Mouse (Mus musculus) midbrain, embryonic 10.5 days (tissue): ENCODE measurements around the gene Serpina3n. TPM values are rescaled to one million over a fixed set of nuclear protein-coding genes. Genes with fewer than 3 reads are reported as not detected.
"Not testable (repeated sequence)": the region's sequence is repeated elsewhere in the genome, so short reads cannot be mapped to it uniquely, and the experiment has no call there.

Source experiments
- DNase-seq: peaks from one replicate; pipeline ENCODE4 v3.0.0-alpha.2; 2017; ENCODE audit warnings: low spot score
- H3K27ac ChIP-seq: fragments of 300-500 bp; sonication (generic); replicated peaks from 2 replicates; pipeline ENCODE4 v1.5.1; 2016; ENCODE audit warnings: mild to moderate bottlenecking
- H3K27me3 ChIP-seq: fragments of 300-500 bp; sonication (generic); 2 replicates; pipeline ENCODE4 v1.6.1; 2016; ENCODE audit warnings: low read depth, mild to moderate bottlenecking; ENCODE audit not compliant: poor library complexity, severe bottlenecking
- H3K36me3 ChIP-seq: fragments of 300-500 bp; sonication (generic); 2 replicates; pipeline ENCODE4 v1.6.1; 2016; ENCODE audit warnings: mild to moderate bottlenecking, moderate library complexity
- H3K4me1 ChIP-seq: fragments of 300-500 bp; sonication (generic); 2 replicates; pipeline ENCODE4 v1.6.1; 2016
- H3K4me3 ChIP-seq: fragments of 300-500 bp; sonication (generic); 2 replicates; pipeline ENCODE4 v1.5.1; 2016; ENCODE audit warnings: mild to moderate bottlenecking, moderate library complexity
- H3K9me3 ChIP-seq: fragments of 300-500 bp; sonication (generic); replicated peaks from 2 replicates; pipeline ENCODE4 v1.6.1; 2016; ENCODE audit warnings: mild to moderate bottlenecking
- WGBS: fragments of 180-500 bp; shearing (Covaris S2); methylation state at CpG from one replicate; pipeline ENCODE4 v1.1.7; 2016; 5-methylcytosine and 5-hydroxymethylcytosine counted together
- polyA plus RNA-seq: library from polyadenylated mRNA; unstranded; fragments of >200 nt; fragmentation: Nextera tagmentation; extraction: Ambion mirVana; gene quantifications from 2 replicates; pipeline ENCODE4 v1.2.1, GENCODE M21; 2016

Gene Serpina3n
- not detected in 2 replicates for polyA plus RNA-seq

GRCm38 (mm10) chr12:104406454-104406885, at the start of gene Serpina3n:
Gene Serpina3n, plus strand, starts transcription at chr12:104406729.
- no peak within 1 kb of the TSS for H3K4me3 ChIP-seq
- 73% methylated on average over 4 of the region's 4 CpGs for WGBS

DNA sequence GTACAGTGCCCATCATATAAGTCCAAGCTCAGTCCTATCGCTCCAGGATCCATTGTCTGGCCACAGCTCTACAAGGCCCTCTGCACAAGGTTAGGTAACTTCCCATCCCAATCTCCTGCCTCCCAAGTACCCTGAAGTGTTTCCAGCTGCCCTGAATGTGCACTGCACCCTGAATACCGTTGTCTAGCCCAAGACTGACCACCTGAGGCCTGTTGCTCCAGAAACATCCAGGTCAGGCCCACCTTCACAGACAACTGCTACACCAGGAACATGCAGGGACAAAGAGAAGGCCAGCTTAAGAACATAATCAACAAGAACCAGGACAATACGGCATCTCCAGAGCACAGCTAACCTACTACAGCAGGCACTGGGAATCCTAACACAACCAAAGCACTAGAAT, 36.5 kb upstream of the Serpina3n start:
- Histone ChIP-seq H3K4me3 (no peak overlapping the region), H3K4me1 (no peaks in the 10 kb centered on the region), H3K9me3 (no peaks in the 10 kb centered on the region), H3K36me3 (no peaks in the 10 kb centered on the region), H3K27ac (no peak overlapping the region), H3K27me3 (no peaks in the 10 kb centered on the region)
- DNase-seq: no peak
- WGBS: 86% methylated on average over 3 of the region's 3 CpGs

More at GRCm38 (mm10) chr12:104406454-104406885, at the start of gene Serpina3n:
- Histone ChIP-seq H3K36me3 (no peaks in the 10 kb centered on the region), H3K4me1 (no peaks in the 10 kb centered on the region), H3K27me3 (no peaks in the 10 kb centered on the region), H3K27ac (no peak within 1 kb of the TSS), H3K9me3 (no peaks in the 10 kb centered on the region)
- DNase-seq: no peak

GRCm38 (mm10) chr12:104377179-104377578, 29.4 kb upstream of the Serpina3n start:
- H3K36me3 ChIP-seq, H3K4me3 ChIP-seq, H3K27ac ChIP-seq, H3K4me1 ChIP-seq, H3K27me3 ChIP-seq, DNase-seq: not testable (repeated sequence)
- peaks cover 11% of the 10 kb centered on the region; the same call in 1 of the 2 replicates for H3K9me3 ChIP-seq
- 66% methylated on average over 5 of the region's 5 CpGs for WGBS

DNA sequence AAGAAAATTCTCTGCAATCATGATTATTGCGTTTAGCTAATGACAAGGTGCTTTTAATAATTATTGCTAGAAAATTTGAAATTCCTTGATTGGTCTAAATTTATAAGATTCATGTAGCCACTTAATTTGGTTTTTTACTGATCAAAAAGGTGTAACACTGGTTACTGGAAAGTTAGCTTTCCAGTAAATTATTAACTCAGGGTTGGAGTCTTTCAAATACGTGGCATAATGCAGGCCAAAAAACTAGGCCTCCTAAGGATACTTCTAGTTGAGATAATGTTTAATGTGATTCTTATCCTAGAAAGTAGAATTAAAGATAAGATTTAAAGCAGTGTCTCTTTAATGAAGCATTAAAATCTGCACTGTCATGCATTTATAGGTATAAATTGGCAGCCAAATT, 28.2 kb upstream of the Serpina3n start:
- H3K27ac ChIP-seq, H3K4me1 ChIP-seq, H3K4me3 ChIP-seq, H3K27me3 ChIP-seq, H3K36me3 ChIP-seq, DNase-seq: not testable (repeated sequence)
- WGBS: 78% methylated on average over 2 of the region's 2 CpGs
- peaks cover 11% of the 10 kb centered on the region; the same call in 1 of the 2 replicates for H3K9me3 ChIP-seq

GRCm38 (mm10) chr12:104378815-104379214, 27.7 kb upstream of the Serpina3n start:
- not testable (repeated sequence) for H3K4me3 ChIP-seq, H3K36me3 ChIP-seq, H3K4me1 ChIP-seq, DNase-seq, H3K27ac ChIP-seq, H3K27me3 ChIP-seq
- H3K9me3 ChIP-seq: peaks cover 11% of the 10 kb centered on the region; the same call in 1 of the 2 replicates
- 44% methylated on average over 5 of the region's 5 CpGs for WGBS

DNA sequence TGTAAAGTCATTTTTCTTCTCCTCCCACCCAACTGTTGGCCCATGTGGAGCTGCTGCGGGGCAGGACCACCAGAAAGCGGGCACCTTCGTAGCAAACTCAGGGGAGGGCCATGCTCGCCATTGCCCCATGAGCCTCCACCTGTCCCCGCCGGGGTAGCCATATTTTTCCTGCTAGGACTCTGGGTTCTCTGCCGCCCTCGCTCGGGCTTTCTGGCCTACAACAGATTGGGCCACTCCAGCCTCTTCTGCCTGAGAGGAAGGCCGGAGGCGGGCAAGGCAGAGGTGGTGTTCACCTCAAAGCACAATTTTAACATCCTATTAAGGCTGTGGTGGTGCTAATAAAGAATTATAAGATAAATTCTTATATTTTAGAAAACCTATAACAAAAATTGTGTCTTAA, 26.7 kb upstream of the Serpina3n start:
- no peak for DNase-seq
- Histone ChIP-seq H3K36me3 (no peaks in the 10 kb centered on the region), H3K4me1 (no peaks in the 10 kb centered on the region), H3K27ac (no peak overlapping the region), H3K9me3 (peaks cover 11% of the 10 kb centered on the region; the same call in 1 of the 2 replicates), H3K4me3 (no peak overlapping the region), H3K27me3 (no peaks in the 10 kb centered on the region)
- WGBS: 97% methylated on average over 11 of the region's 11 CpGs

DNA sequence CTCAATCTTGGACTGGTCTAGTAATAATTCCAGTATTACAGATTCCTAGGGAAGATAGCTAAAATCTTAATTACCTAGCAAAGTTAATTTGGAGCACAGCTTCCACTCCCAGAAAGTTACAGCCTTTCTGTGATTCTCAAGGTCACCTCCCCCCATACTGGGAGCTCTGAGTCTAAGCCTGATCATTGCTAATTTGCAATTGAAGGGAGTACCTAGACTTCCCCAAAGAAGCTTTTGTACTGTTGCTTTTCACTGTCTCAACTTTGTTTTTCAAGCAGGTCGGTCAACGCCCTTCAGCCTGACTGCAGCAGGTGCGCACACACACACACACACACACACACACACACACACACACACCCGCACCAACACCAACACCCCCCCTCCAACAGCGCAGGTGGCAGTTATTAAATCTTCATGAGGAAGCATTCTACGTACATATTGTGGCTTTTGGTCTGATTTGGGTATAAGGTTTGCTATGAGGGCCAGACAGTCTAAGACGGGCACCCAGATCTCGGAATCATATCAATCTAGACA, 25.4 kb upstream of the Serpina3n start:
- not testable (repeated sequence) for H3K27me3 ChIP-seq, H3K4me1 ChIP-seq, H3K36me3 ChIP-seq, H3K4me3 ChIP-seq, H3K27ac ChIP-seq, DNase-seq
- 91% methylated on average over 8 of the region's 8 CpGs for WGBS
- peaks cover 11% of the 10 kb centered on the region; the same call in 1 of the 2 replicates for H3K9me3 ChIP-seq

GRCm38 (mm10) chr12:104385987-104386386, 20.5 kb upstream of the Serpina3n start:
- H3K36me3 ChIP-seq, H3K27me3 ChIP-seq, H3K27ac ChIP-seq, H3K4me3 ChIP-seq, H3K9me3 ChIP-seq, H3K4me1 ChIP-seq: not testable (repeated sequence)
- peak; percentile 4 for DNase-seq

DNA sequence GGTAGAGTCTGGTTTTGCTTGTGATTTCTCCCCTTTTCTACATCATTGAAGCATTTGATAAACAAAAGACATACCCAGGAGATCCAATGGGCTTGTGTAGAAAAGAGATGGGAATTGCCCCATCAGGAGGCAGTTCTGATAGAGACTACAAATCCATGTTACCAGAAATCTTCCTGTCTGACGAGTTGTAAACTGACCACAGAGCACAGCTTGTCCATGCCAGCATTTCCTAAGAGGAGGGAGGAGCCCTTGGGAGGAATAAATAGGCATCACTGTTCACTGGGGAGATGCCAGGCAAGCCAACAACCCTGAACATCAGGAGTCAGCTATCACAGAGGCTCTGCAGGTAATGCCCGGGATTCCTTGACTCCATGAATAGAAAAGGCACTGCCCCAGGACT, 19.7 kb upstream of the Serpina3n start:
- not testable (repeated sequence) for H3K36me3 ChIP-seq, H3K9me3 ChIP-seq, H3K27ac ChIP-seq, H3K4me1 ChIP-seq, DNase-seq, H3K27me3 ChIP-seq, H3K4me3 ChIP-seq
- 67% methylated on average over 2 of the region's 2 CpGs for WGBS

GRCm38 (mm10) chr12:104388477-104388876, 18.1 kb upstream of the Serpina3n start:
- H3K36me3 ChIP-seq: no peaks in the 10 kb centered on the region
- no peak overlapping the region for H3K4me3 ChIP-seq
- no peaks in the 10 kb centered on the region for H3K4me1 ChIP-seq
- H3K27ac ChIP-seq: no peak overlapping the region
- DNase-seq: peak; percentile 7
- no peaks in the 10 kb centered on the region for H3K27me3 ChIP-seq
- no peaks in the 10 kb centered on the region for H3K9me3 ChIP-seq

DNA sequence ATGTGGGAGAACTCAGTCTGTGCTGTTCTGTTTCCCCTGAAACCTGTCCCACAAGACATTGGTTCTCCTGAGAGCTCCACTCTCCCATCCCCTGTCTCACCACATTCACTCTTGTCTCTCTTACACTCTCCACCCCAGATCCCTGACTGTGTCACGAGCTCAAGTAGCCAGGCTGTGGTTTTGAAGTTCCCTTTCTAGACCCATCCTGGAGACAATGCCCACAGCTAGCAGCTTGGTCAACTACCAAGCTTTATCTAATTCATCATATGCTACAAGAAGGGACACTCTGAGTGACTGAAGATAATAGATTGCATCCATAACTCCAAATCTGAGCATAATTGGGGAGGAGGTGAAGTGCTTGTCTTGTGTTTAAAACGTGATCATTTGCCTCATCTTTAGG, 15.5 kb upstream of the Serpina3n start:
- H3K27me3 ChIP-seq, H3K4me3 ChIP-seq, H3K4me1 ChIP-seq, DNase-seq, H3K9me3 ChIP-seq, H3K27ac ChIP-seq, H3K36me3 ChIP-seq: not testable (repeated sequence)
- WGBS: 87% methylated on average over 2 of the region's 2 CpGs

DNA sequence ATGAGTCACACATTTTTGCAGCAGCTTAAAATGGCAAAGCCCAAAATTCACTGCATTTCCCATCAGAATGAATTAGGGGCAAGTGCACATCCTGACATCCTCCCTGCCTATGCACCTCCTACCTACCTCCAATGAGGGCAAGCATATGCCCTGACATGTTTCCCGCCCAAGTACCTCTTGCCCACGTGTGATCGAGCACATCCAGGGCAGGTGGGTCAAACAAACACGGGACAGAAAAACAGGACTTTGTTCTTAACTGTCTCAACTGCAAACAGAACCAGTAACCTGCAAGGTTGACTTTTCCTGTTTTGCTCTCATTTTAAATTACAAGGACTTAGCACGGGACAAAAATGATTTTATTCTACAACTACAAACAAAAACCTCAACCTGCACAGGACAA, 2.6 kb upstream of the Serpina3n start:
- no peak for DNase-seq
- Histone ChIP-seq H3K4me1 (no peaks in the 10 kb centered on the region), H3K27me3 (no peaks in the 10 kb centered on the region), H3K36me3 (no peaks in the 10 kb centered on the region), H3K4me3 (no peak overlapping the region), H3K9me3 (no peaks in the 10 kb centered on the region), H3K27ac (no peak overlapping the region)
- 90% methylated on average over 5 of the region's 5 CpGs for WGBS

DNA sequence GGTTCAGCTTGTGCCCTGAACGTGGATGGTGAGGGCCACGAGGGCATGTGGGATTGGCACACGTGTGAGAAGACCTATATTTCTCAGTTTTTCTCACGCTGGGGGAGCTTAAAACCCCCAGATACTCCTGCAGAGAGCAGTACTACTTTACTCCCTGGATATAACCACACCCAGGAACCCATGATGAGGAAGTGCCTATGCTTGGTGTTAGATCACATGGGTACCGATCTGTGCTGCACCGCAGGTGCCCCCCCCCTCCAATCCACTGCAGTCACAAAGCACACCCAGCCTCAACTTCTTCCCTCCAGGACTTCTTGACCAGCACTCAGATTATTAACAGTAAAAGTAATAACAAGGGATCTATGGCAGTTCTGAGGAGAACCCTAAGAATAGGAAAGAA, 6.0 kb downstream of the Serpina3n start:
- WGBS: 85% methylated on average over 6 of the region's 6 CpGs
- H3K36me3 ChIP-seq: no peaks in the 10 kb centered on the region
- no peak overlapping the region for H3K27ac ChIP-seq
- H3K4me1 ChIP-seq: no peaks in the 10 kb centered on the region; the same call in 1 of the 2 replicates
- DNase-seq: no peak
- no peaks in the 10 kb centered on the region for H3K9me3 ChIP-seq
- no peaks in the 10 kb centered on the region for H3K27me3 ChIP-seq
- no peak overlapping the region for H3K4me3 ChIP-seq

- 78% methylated on average over 2 of the region's 2 CpGs for WGBS
- Histone ChIP-seq H3K4me1 (peaks cover 8% of the 10 kb centered on the region), H3K27me3 (no peaks in the 10 kb centered on the region), H3K9me3 (no peaks in the 10 kb centered on the region), H3K27ac (no peak overlapping the region), H3K36me3 (no peaks in the 10 kb centered on the region), H3K4me3 (no peak overlapping the region)
- no peak for DNase-seq
These were observed 8.0 kb downstream of the Serpina3n start for GRCm38 (mm10) chr12:104414576-104414975.
